Mouse (Mus musculus): Measurements from ENCODE around the gene Vasp.

Vasp gene

GRCm38 (mm10) chr7:19303770-19304169, 32.2 kb upstream of the Vasp start:
- DNase-seq (ENCODE audit: low read depth, low spot score), result peak; percentile 89

DNA sequence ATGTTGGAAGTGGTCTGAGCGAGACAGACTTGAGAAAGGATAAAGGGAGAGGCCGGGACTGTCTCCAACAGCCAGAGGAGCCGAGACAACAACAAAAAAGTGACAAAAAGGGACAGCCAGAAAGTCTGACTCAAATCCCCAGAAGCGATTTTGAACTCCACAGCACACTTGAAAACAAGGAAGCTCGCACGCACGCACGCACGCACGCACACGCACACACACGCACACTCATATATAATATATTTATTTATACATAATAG, 31.4 kb upstream of the Vasp start:
- no peak for DNase-seq (ENCODE audit: low read depth, low spot score)

- DNase-seq (ENCODE audit: low read depth, low spot score), result no peak
These were observed 30.8 kb upstream of the Vasp start for GRCm38 (mm10) chr7:19302264-19303045.

DNA sequence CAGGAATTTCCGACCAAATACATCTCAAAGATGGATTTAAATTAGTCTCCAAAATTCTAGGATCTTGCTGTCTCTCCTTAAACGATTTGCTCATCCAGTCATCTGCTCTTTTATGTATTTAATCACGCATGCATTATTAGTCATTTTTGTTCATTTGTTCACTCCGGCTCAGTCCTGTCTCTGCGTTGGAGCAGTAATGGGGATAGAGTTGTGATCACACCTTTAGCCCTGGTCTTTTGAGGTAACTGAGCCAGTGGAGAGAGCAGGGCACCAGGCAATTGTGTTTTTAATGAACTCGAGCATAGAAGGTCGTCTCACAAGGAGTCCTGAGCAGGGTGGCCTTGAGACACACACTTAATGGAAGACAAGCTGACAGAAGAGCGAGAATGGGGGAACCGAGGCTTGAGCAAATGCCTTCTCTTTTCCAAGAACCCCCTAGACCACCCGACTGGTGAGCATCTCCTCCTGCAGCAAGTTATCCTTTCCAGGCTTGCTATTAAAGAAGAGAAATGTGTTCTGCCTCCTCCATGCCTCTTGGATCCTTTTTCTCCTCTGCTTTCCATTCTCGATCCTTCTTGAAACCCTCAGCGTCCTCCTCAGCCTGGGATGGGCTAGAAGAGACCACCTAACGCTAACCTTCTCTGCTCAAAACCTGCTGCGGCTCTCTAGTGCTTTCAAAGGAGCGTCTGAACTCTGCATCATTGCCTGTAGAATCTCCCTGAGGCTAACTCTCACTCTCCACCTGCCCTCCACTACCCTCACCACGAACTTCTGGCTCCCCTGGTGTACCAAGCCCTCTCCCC, 30.0 kb upstream of the Vasp start:
- no peak for DNase-seq (ENCODE audit: low read depth, low spot score)

GRCm38 (mm10) chr7:19300501-19301421, 29.1 kb upstream of the Vasp start:
- peak; percentile 88 for DNase-seq (ENCODE audit: low read depth, low spot score)

GRCm38 (mm10) chr7:19299194-19299593, 27.6 kb upstream of the Vasp start:
- peak; percentile 63 for DNase-seq (ENCODE audit: low read depth, low spot score)

DNA sequence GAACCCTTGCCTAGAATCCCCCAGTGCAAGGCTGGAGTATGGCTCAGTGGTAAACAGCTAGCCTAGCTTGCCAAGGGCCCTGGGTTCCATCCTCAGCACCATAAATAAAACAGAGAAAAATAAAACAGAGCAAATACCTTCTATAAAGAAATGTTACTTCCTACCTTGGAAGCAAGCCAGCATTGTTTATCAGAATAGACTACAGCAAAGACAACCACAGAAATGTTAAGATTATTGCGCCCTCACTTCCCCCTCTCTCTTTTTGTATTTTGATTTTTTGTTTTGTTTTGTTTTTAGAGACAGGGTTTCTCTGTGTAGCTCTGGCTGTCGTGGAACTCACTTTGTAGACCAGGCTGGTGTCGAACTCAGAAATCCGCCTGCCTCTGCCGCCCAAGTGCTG, 26.2 kb upstream of the Vasp start:
- no peak for DNase-seq (ENCODE audit: low read depth, low spot score)

DNA sequence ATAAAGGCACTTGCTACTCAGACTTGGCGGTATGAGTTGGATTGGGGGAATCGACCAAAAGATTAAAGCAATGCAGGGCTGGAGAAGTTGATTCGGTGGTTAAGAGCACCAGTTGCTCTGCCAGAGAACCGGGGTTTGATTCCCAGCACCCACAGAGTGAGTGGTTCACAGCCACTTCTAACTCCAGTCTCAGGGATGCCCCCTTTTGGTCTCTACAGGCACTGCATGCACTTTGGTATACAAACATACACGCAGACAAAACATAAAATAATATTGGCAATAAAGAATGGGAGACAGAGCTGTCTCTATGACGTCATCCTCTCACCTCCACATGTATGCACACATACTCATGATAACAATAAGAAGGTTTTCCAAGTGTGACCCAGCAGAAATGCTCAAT, 25.4 kb upstream of the Vasp start:
- DNase-seq (ENCODE audit: low read depth, low spot score), result peak; percentile 57

DNA sequence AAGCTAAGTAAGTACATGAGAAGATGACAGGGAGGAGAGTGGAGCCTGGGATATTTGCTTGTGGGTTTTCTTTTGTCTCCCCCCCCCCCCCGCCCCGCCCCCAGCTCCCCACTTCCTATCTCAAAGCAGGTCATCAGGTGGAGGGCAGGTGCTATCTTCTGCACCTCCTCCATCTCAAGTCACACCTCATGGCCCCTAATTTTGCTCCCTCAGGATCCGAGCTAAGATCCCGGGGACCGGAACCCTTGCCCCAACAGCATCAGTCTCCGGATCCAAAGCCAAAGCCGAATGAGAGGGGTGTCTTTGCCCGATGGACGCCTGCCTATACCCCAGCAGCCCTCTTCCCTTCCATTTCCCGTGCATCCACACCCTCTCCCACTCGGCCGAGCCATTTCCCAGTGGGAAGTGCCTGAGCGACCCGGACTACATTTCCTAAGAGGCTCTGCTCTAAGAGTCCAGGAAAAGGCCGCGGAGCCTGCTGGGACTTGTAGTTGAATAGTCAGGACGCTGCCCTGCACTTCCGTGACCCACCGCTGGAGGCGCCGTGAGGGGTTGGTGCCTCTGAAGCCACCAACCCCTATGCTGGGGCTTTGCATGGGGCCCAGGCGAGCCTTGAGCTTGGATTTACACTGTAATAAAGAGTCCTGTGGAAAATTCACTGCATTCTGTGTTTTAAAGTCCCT, 24.0 kb upstream of the Vasp start:
- DNase-seq (ENCODE audit: low read depth, low spot score), result peak; percentile 97

DNA sequence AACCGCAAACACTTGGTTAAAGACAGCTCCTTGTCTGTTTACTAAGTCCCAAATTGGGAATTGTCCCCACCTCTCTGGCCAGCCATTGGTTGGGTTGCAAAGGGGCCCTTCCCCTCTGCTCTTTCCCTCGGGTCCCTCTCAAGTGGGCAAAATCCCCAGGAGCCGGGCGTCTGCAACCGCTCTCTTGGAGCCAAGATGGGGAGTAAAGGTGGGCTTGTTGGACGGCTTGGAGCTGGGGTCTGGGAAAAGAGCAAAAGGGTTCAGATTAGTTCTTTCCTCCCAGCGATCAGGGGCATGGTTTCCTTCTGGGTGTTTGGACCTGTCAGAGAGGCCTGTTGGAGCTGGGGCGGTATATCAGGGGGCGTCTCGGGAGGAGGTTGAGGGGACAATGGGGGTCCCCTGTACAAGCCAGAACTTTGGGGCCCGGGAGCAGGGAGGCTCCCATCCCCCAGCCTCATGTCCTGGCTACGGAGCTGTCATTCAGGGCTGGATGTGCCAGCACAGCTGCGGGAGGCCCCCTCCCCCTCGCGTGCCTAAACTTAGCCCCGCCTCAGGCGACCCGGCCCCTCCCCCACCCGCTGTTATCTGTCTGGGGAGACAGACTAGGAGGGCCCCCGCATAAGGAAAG, 19.5 kb upstream of the Vasp start:
- peak; percentile 68 for DNase-seq (ENCODE audit: low read depth, low spot score)

GRCm38 (mm10) chr7:19284763-19285162, 13.1 kb upstream of the Vasp start:
- peak; percentile 74 for DNase-seq (ENCODE audit: low read depth, low spot score)

GRCm38 (mm10) chr7:19283406-19283804, 11.8 kb upstream of the Vasp start:
- no peak for DNase-seq (ENCODE audit: low read depth, low spot score)

GRCm38 (mm10) chr7:19282791-19283405, 11.3 kb upstream of the Vasp start:
- peak; percentile 71 for DNase-seq (ENCODE audit: low read depth, low spot score)

- peak; percentile 95 for DNase-seq (ENCODE audit: low read depth, low spot score)
These were observed 10.8 kb upstream of the Vasp start, which contains the start of gene Rtn2 for GRCm38 (mm10) chr7:19282385-19282784. Gene Rtn2 (plus strand): TSS chr7:19282624.

DNA sequence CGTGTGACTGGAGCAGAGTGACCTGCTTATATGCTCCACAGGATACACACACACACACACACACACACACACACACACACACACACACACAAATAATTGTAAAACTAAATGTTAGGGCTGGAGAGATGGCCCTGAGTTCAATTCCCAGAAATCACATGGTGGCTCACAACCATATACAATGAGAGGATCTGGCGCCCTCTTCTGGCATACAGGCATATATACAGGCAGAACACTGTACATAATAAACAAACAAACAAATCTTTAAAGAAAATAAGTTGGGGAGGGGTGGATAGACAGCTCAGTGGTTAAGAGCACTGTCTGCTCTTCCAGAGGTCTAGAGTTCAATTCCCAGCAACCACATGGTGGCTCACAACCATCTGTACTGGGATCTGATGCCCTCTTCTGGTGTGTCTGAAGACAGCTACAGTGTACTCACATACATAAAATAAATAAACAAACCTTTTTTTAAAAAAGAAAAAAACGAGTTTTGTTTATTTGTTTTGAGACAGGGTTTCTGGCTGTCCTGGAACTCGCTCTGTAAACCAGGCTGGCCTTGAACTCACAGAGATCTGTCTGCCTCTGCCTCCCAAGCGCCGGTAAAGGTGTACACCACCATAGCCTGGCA, 10.2 kb upstream of the Vasp start:
- peak; percentile 79 for DNase-seq (ENCODE audit: low read depth, low spot score)

- DNase-seq (ENCODE audit: low read depth, low spot score), result peak; percentile 79
These were observed 8.0 kb upstream of the Vasp start, which contains the start of gene Ppm1n for GRCm38 (mm10) chr7:19279581-19280114. Gene Ppm1n (minus strand): TSS chr7:19280064.

- DNase-seq (ENCODE audit: low read depth, low spot score), result peak; percentile 70
These were observed 7.4 kb upstream of the Vasp start for GRCm38 (mm10) chr7:19279052-19279451.

DNA sequence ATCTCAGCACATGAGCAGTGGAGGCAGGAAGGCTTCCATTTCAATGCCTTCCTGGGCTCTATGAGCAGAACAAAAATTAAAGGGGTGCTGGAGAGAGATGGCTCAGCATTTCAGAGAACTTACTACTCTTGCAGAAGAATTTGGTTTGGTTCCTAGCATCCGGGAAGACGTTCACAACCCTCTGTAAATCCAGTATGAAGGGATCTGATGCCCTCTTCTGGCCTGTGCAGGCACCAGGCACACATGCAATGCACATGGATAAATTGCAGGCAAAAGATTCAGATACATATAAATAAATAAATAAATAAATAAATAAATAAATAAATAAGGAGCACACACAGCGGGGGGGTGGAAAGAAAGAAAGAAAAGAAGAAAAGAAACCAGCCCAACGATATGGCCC, 4.6 kb upstream of the Vasp start:
- peak; percentile 64 for DNase-seq (ENCODE audit: low read depth, low spot score)

- peak; percentile 94 for DNase-seq (ENCODE audit: low read depth, low spot score)
These were observed 652 bp upstream of the Vasp start for GRCm38 (mm10) chr7:19272173-19272764.

All from ZHBTc4 (cell line).